Mouse (Mus musculus) left cerebral cortex, adult 18-20 months (tissue): ENCODE data around the gene Abhd2. TPM values are rescaled to one million over a fixed set of nuclear protein-coding genes. Genes with fewer than 3 reads are reported as not detected.
A peak's percentile ranks its signal among the peaks of the same experiment; 100 is the strongest.
"Not testable (repeated sequence)": the region's sequence is repeated elsewhere in the genome, so short reads cannot be mapped to it uniquely, and the experiment has no call there.

Experiments
- DNase-seq, 2 experiments: peaks; one replicate each; pipeline ENCODE4 v3.0.0; 2021 to 2022; ENCODE audit warnings: low spot score in 2 of 2, mixed read lengths in 1 of 2
- total RNA-seq, 2 experiments: library from RNA; stranded (reverse); gene quantifications; 2 replicates each; pipeline ENCODE4 v1.2.3; 2021

Gene Abhd2
- total RNA-seq, 2 experiments from 2014 or later, result 87.3 to 92.1 TPM

- no peak for DNase-seq
Measured at GRCm38 (mm10) chr7:79262478-79262877, 10.5 kb upstream of the Abhd2 start.

GRCm38 (mm10) chr7:79263776-79264175, 9.2 kb upstream of the Abhd2 start:
- DNase-seq, result no peak

- DNase-seq, result no peak
Measured at GRCm38 (mm10) chr7:79266228-79266627, 6.8 kb upstream of the Abhd2 start.

GRCm38 (mm10) chr7:79267690-79268388, 5.2 kb upstream of the Abhd2 start:
- no peak for DNase-seq

GRCm38 (mm10) chr7:79268897-79269296, 4.1 kb upstream of the Abhd2 start:
- DNase-seq, result no peak

- DNase-seq, result no peak
Measured at GRCm38 (mm10) chr7:79269411-79269810, 3.6 kb upstream of the Abhd2 start.

GRCm38 (mm10) chr7:79269866-79270265, 3.1 kb upstream of the Abhd2 start:
- DNase-seq, result no peak

GRCm38 (mm10) chr7:79270961-79271387, 2.0 kb upstream of the Abhd2 start:
- peak; percentile 48 to 80 for DNase-seq

GRCm38 (mm10) chr7:79271861-79272788, 874 bp upstream of the Abhd2 start:
- no peak for DNase-seq

- no peak for DNase-seq
Measured at GRCm38 (mm10) chr7:79273738-79274472, 906 bp downstream of the Abhd2 start.

- DNase-seq, result no peak
Measured at GRCm38 (mm10) chr7:79274473-79275010, 1.5 kb downstream of the Abhd2 start.

GRCm38 (mm10) chr7:79275345-79275744, 2.3 kb downstream of the Abhd2 start:
- no peak for DNase-seq

GRCm38 (mm10) chr7:79278432-79278831, 5.4 kb downstream of the Abhd2 start:
- no peak for DNase-seq

GRCm38 (mm10) chr7:79279376-79280029, 6.5 kb downstream of the Abhd2 start:
- no peak for DNase-seq

- DNase-seq, result no peak
Measured at GRCm38 (mm10) chr7:79282883-79283670, 10.1 kb downstream of the Abhd2 start.

- not testable (repeated sequence) for DNase-seq
Measured at GRCm38 (mm10) chr7:79283671-79283941, 10.6 kb downstream of the Abhd2 start.

GRCm38 (mm10) chr7:79284160-79284888, 11.3 kb downstream of the Abhd2 start:
- no peak for DNase-seq

- DNase-seq, result no peak
Measured at GRCm38 (mm10) chr7:79284889-79285280, 11.9 kb downstream of the Abhd2 start.

GRCm38 (mm10) chr7:79285408-79285807, 12.4 kb downstream of the Abhd2 start:
- no peak for DNase-seq
